Mouse (Mus musculus): ENCODE data around the gene Sdccag8.

- TF ChIP-seq CTCF (IDR thresholded peaks at IDR 0.05; ENCODE audit: borderline replicate concordance, insufficient read depth, low read depth, low read length) (no peak), POLR2A (IDR thresholded peaks at IDR 0.05; ENCODE audit: borderline replicate concordance, insufficient read depth, low read length) (peak; percentile 58; the same call in 1 of the 2 replicates)
Observed at GRCm38 (mm10) chr1:176814036-176814420, 432 bp upstream of the Sdccag8 start, which contains the start of gene Cep170.

All from cerebellum, adult 2 months (tissue).